Mouse (Mus musculus) inflammation-experienced regulatory T-cells, adult 16 weeks (primary cell): ENCODE measurements around the gene Mtfp1. TPM values are rescaled to one million over a fixed set of nuclear protein-coding genes. Genes with fewer than 3 reads are reported as not detected.

Experiments used
- polyA plus RNA-seq: library from polyadenylated mRNA; unstranded; fragments of 100-300 nt; shearing (Covaris generic); gene quantifications from one replicate; pipeline ENCODE4 v1.2.1, GENCODE M21; 2017

The Mtfp1 gene
- polyA plus RNA-seq = 3.5 TPM

DNA sequence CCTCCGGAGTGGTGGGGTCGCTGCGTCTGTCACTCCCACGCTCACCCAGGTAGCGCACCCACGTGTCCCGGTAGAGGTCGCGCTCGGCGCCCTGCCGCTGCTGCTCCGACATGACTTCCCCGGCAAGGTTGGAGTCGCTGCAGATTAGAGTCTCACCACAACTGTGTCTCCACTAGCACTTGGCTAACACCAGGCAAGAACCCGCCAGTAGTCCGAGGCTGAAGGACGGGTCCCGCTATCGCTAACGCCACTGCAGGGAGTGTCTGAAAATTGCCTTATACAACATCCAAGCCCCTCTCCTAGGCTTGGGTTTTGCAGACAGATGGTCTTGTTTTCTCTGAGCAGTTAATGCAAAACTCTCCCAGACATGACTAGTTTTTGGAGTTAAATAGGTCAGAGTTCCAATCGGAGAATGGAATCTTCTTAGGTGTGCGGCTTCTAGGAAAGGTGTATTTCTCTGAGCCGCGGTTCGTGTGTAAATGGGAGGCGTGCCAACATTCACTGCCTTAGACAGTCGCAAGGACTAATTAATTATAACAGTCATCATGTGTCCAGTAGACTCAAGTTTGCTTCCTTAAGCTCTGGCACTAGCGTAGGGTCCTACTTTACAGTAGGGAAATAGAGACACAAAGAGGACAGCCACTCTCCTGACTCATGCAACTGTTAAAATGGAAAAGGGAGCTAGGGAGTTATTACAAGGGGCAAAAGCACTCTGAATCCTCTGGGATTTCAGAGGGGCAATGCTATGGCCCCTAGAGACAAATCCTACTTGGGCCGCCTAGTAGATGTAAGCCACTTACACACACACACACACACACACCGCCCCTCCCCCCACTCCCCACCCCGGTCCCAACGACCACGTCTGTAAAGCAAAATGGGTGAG, at the start of gene Mtfp1:
Gene Mtfp1 (minus strand): TSS at position 275 of the 883 bp plus-strand sequence.

DNA sequence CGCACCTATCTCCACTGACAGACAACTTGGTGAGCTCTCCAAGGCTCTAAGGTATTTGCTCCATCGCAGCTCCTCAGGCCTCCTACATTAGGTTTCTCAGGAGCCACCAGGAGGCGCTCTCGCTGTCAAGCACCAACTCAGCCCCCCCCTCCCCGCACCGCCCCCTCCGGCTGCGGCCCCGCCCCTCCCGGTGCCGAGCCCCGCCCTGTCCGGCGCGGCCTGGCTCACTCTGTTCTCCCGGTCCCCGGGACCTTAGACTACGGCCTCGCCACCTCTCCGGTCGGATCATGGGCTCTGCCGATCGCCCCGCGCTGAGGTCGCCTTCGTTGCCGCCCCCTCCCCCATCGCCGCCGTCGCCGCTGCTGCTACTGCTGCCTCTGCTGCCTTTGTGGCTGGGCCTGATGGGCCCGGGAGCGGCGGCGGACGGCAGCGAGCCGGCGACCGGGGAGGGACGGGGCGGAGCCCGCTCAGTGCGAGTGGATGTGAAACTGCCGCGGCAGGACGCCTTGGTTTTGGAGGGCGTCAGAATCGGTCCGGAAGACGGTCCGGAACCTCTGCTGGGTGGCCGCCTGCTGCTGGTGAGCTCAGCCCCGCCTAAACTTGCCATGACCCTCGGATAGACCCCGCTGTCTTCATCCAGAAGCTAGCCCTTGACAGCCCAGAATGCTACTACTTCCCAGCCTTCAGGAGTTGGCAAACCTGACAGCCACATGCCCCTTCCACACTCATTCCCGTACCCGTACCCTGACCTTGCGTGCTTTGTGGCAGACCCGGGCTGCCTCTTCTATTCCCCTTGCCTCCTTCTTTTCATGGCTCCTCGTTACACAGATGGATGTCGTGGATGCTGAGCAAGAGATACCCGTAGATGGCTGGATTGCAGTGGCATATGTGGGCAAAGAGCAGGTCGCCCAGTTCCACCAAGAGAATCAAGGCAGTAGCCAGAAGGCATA, 40.0 kb upstream of the Mtfp1 start, which contains the start of gene Rnf215:
Gene Rnf215 (plus strand): TSS at position 217 of the 950 bp plus-strand sequence.

DNA sequence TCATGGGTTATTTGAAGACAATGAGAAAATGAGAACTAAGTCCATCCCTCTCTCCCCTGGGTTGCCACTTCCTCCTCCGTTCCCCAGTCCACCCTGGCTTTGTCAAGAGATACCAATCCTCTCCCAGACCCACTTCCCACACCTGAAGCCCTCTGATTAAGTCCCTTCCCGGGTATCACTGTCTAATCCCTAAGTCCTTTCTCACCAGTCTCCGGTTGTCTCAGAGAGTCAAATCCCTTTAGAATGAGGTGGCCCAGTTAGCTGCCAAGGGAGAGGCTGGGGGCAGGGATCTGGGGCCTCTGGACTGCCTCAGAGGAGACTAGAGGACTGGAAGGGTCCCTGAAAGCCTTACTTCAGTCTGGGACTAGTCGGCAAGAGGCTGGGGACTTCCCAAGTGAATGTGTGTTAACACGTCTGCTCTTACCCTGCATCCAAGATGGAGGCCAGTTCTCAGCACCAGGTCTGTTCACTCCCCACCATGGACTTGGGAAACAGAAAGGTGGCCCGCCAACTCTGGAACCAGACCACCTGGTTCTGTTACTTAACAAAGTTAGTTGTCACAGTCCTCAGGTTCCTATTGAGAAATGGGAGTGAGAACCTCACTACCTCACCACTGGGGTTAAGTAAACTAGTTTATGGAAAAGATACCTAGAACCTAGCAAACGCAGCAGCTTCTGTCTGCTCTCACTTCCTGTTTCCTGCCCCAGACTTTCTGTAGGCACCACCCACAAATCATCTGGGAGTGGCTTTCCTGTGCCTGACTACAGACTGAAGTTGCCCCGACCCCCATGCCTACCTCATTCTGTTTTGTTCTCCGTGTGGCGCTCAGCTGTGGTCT, 27.7 kb upstream of the Mtfp1 start, which contains the start of gene Sec14l2:
Gene Sec14l2 (minus strand): TSS at position 674 of the 838 bp plus-strand sequence.

DNA sequence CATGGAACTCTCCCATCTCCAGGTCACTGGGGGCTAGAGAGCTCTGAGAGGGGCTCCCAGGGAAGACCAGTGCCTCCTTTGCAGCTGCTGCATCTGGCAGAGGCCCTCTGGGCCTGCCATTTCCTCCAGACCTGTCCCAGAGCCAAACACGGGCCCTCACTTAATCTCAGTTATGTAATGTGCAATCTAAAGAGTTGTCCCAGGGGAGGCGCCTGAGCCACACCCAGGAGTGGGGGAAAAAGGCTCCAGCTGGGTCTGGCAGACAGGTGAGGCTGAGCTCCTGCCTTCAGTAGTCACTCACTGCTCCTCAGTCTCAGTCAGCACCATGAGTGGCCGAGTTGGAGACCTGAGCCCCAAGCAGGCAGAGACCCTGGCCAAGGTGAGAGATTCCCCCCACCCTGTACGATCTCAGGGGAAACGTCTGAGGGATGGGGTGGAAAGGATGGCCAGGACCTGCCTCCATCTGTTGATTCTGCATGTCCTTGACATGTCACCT, 30.6 kb downstream of the Mtfp1 start, which contains the start of gene Sec14l3:
Gene Sec14l3 (plus strand): TSS at position 215 of the 496 bp plus-strand sequence.

Other genes with a start within 250 kb of the Mtfp1 start
- not detected for gene Osbp2, start 231.5 kb downstream of the Mtfp1 start, polyA plus RNA-seq
- gene 4921536K21Rik, start 200.3 kb downstream of the Mtfp1 start, polyA plus RNA-seq = not detected
- gene Dusp18, start 200.2 kb downstream of the Mtfp1 start, polyA plus RNA-seq = 0.22 TPM
- 5.6 TPM for gene Slc35e4, start 180.8 kb downstream of the Mtfp1 start, polyA plus RNA-seq
- gene Tcn2, start 163.3 kb downstream of the Mtfp1 start, polyA plus RNA-seq = 50.7 TPM
- 97.6 TPM for gene Pes1, start 131.5 kb downstream of the Mtfp1 start, polyA plus RNA-seq
- gene 4930556J24Rik, start 118.7 kb downstream of the Mtfp1 start, polyA plus RNA-seq = 0.27 TPM
- gene Gal3st1, start 111.8 kb downstream of the Mtfp1 start, polyA plus RNA-seq = not detected
- not detected for gene Sec14l4, start 64.0 kb downstream of the Mtfp1 start, polyA plus RNA-seq
- not detected for gene Sec14l3, start 30.6 kb downstream of the Mtfp1 start, polyA plus RNA-seq
- gene Sec14l2, start 28.0 kb upstream of the Mtfp1 start, polyA plus RNA-seq = 1.2 TPM
- 29.2 TPM for gene Rnf215, start 39.8 kb upstream of the Mtfp1 start, polyA plus RNA-seq
- gene Ccdc157, start 64.8 kb upstream of the Mtfp1 start, polyA plus RNA-seq = 8.8 TPM
- gene Sf3a1, start 64.9 kb upstream of the Mtfp1 start, polyA plus RNA-seq = 96.2 TPM
- gene Tbc1d10a, start 91.3 kb upstream of the Mtfp1 start, polyA plus RNA-seq = 58.0 TPM
- 51.5 TPM for gene Castor1, start 122.8 kb upstream of the Mtfp1 start, polyA plus RNA-seq
- 33.8 TPM for gene Osm, start 141.0 kb upstream of the Mtfp1 start, polyA plus RNA-seq
- 3.5 TPM for gene Lif, start 162.1 kb upstream of the Mtfp1 start, polyA plus RNA-seq